Mouse (Mus musculus): ENCODE results near the gene Csrp2. TPM values are rescaled to one million over a fixed set of nuclear protein-coding genes. Genes with fewer than 3 reads are reported as not detected.
A peak's percentile ranks its signal among the peaks of the same experiment; 100 is the strongest.

Gene Csrp2
- polyA plus RNA-seq, 1 experiment from 2014 or later = 26.2 TPM

GRCm38 (mm10) chr10:110916666-110917344, 2.8 kb upstream of the Csrp2 start:
- Histone ChIP-seq H3K9me3 (replicated peaks) (no peaks in the 10 kb centered on the region), H3K27me3 (replicated peaks) (peaks cover 18% of the 10 kb centered on the region), H3K4me2 (no peak overlapping the region), H3K4me3 (no peak overlapping the region), H3K36me3 (no peaks in the 10 kb centered on the region), H3K4me1 (peaks cover 26% of the 10 kb centered on the region), H3K27ac (no peak overlapping the region), H3K9ac (no peak overlapping the region)
- 61% methylated on average over 11 of the region's 11 CpGs for WGBS (ENCODE audit: insufficient replicate concordance)
- no peak for ATAC-seq

- Histone ChIP-seq H3K9me3 (replicated peaks) (no peaks in the 10 kb centered on the region), H3K9ac (no peak overlapping the region), H3K4me2 (no peak overlapping the region), H3K36me3 (no peaks in the 10 kb centered on the region), H3K4me3 (no peak overlapping the region), H3K27ac (no peak overlapping the region), H3K4me1 (peaks cover 26% of the 10 kb centered on the region), H3K27me3 (replicated peaks) (peaks cover 23% of the 10 kb centered on the region)
- WGBS (ENCODE audit: insufficient replicate concordance) = 83% methylated on average over 6 of the region's 6 CpGs
- ATAC-seq = no peak
Measured at GRCm38 (mm10) chr10:110917521-110917920, 2.1 kb upstream of the Csrp2 start.

- no peak overlapping the region for H3K9ac ChIP-seq
- peaks cover 26% of the 10 kb centered on the region for H3K4me1 ChIP-seq
- ATAC-seq = no peak
- H3K36me3 ChIP-seq = no peaks in the 10 kb centered on the region
- H3K27me3 ChIP-seq (replicated peaks) = peaks cover 23% of the 10 kb centered on the region
- peak overlapping the region; percentile 91 for H3K4me2 ChIP-seq
- WGBS (ENCODE audit: insufficient replicate concordance) = 16% methylated on average over 26 of the region's 26 CpGs
- no peaks in the 10 kb centered on the region for H3K9me3 ChIP-seq (replicated peaks)
- peak overlapping the region; percentile 64 for H3K4me3 ChIP-seq
- peak overlapping the region; percentile 72; the same call in 1 of the 2 replicates for H3K27ac ChIP-seq
Measured at GRCm38 (mm10) chr10:110918414-110919391, 886 bp upstream of the Csrp2 start.

- 4% methylated on average over 15 of the region's 15 CpGs for WGBS (ENCODE audit: insufficient replicate concordance)
- peak overlapping the region; percentile 64 for H3K4me3 ChIP-seq
- no peaks in the 10 kb centered on the region for H3K9me3 ChIP-seq (replicated peaks)
- peak overlapping the region; percentile 91 for H3K4me2 ChIP-seq
- peak overlapping the region; percentile 70 for H3K9ac ChIP-seq
- peaks cover 26% of the 10 kb centered on the region for H3K4me1 ChIP-seq
- peaks cover 23% of the 10 kb centered on the region for H3K27me3 ChIP-seq (replicated peaks)
- ATAC-seq = peak; percentile 67
- H3K27ac ChIP-seq = peak overlapping the region; percentile 16
- H3K36me3 ChIP-seq = no peaks in the 10 kb centered on the region
Measured at GRCm38 (mm10) chr10:110920368-110920950, 870 bp downstream of the Csrp2 start.

GRCm38 (mm10) chr10:110921890-110922289, 2.3 kb downstream of the Csrp2 start:
- whole genome bisulfite sequencing (ENCODE audit: insufficient replicate concordance) = 50% methylated on average over 3 of the region's 3 CpGs
- Histone ChIP-seq H3K4me1 (peaks cover 26% of the 10 kb centered on the region), H3K4me2 (peak overlapping the region; percentile 10; the same call in 1 of the 2 replicates), H3K27me3 (replicated peaks) (peaks cover 23% of the 10 kb centered on the region), H3K27ac (no peak overlapping the region), H3K4me3 (no peak overlapping the region), H3K9me3 (replicated peaks) (no peaks in the 10 kb centered on the region), H3K36me3 (no peaks in the 10 kb centered on the region), H3K9ac (no peak overlapping the region)
- ATAC-seq = no peak

- Histone ChIP-seq H3K4me2 (no peak overlapping the region), H3K36me3 (no peaks in the 10 kb centered on the region), H3K27me3 (replicated peaks) (peaks cover 23% of the 10 kb centered on the region), H3K9ac (no peak overlapping the region), H3K4me3 (no peak overlapping the region), H3K9me3 (replicated peaks) (no peaks in the 10 kb centered on the region), H3K27ac (no peak overlapping the region), H3K4me1 (peaks cover 26% of the 10 kb centered on the region)
- ATAC-seq = no peak
- WGBS (ENCODE audit: insufficient replicate concordance) = 63% methylated on average over 9 of the region's 9 CpGs
Measured at GRCm38 (mm10) chr10:110922612-110923011, 3.0 kb downstream of the Csrp2 start.

GRCm38 (mm10) chr10:110927491-110927890, 7.9 kb downstream of the Csrp2 start:
- H3K9me3 ChIP-seq (replicated peaks) = no peaks in the 10 kb centered on the region
- H3K4me2 ChIP-seq = no peak overlapping the region
- no peak overlapping the region for H3K27ac ChIP-seq
- WGBS (ENCODE audit: insufficient replicate concordance) = 65% methylated on average over 11 of the region's 11 CpGs
- no peak overlapping the region for H3K9ac ChIP-seq
- ATAC-seq = no peak
- no peaks in the 10 kb centered on the region for H3K36me3 ChIP-seq
- H3K4me1 ChIP-seq = peaks cover 17% of the 10 kb centered on the region; the same call in 1 of the 2 replicates
- H3K4me3 ChIP-seq = no peak overlapping the region
- H3K27me3 ChIP-seq (replicated peaks) = no peaks in the 10 kb centered on the region

GRCm38 (mm10) chr10:110929756-110930155, 10.2 kb downstream of the Csrp2 start:
- no peak for ATAC-seq
- Histone ChIP-seq H3K4me2 (no peak overlapping the region), H3K9ac (no peak overlapping the region), H3K9me3 (replicated peaks) (no peaks in the 10 kb centered on the region), H3K27ac (no peak overlapping the region), H3K27me3 (replicated peaks) (no peaks in the 10 kb centered on the region), H3K4me3 (no peak overlapping the region), H3K36me3 (no peaks in the 10 kb centered on the region), H3K4me1 (peaks cover 17% of the 10 kb centered on the region; the same call in 1 of the 2 replicates)
- 76% methylated on average over 4 of the region's 4 CpGs for WGBS (ENCODE audit: insufficient replicate concordance)

- no peaks in the 10 kb centered on the region for H3K36me3 ChIP-seq
- peak overlapping the region; percentile 39 for H3K4me2 ChIP-seq
- ATAC-seq = no peak
- peak overlapping the region; percentile 5; the same call in 1 of the 2 replicates for H3K4me3 ChIP-seq
- no peaks in the 10 kb centered on the region for H3K9me3 ChIP-seq (replicated peaks)
- H3K9ac ChIP-seq = no peak overlapping the region
- H3K27me3 ChIP-seq (replicated peaks) = no peaks in the 10 kb centered on the region
- H3K4me1 ChIP-seq = peaks cover 17% of the 10 kb centered on the region; the same call in 1 of the 2 replicates
- no peak overlapping the region for H3K27ac ChIP-seq
- WGBS (ENCODE audit: insufficient replicate concordance) = 69% methylated on average over 13 of the region's 13 CpGs
Measured at GRCm38 (mm10) chr10:110931161-110931912, 11.7 kb downstream of the Csrp2 start.

- Histone ChIP-seq H3K27ac (no peak overlapping the region), H3K36me3 (no peaks in the 10 kb centered on the region; the same call in 1 of the 2 replicates), H3K9ac (no peak overlapping the region), H3K4me1 (peaks cover 17% of the 10 kb centered on the region; the same call in 1 of the 2 replicates), H3K4me3 (peak overlapping the region; percentile 5; the same call in 1 of the 2 replicates), H3K4me2 (peak overlapping the region; percentile 39), H3K27me3 (replicated peaks) (no peaks in the 10 kb centered on the region), H3K9me3 (replicated peaks) (no peaks in the 10 kb centered on the region)
- peak; percentile 72; the same call in 1 of the 2 replicates for ATAC-seq
- WGBS (ENCODE audit: insufficient replicate concordance) = 50% methylated on average over 20 of the region's 20 CpGs
Measured at GRCm38 (mm10) chr10:110931913-110932560, 12.4 kb downstream of the Csrp2 start.

- Histone ChIP-seq H3K9me3 (replicated peaks) (no peaks in the 10 kb centered on the region), H3K36me3 (peaks cover 9% of the 10 kb centered on the region; the same call in 1 of the 2 replicates), H3K4me2 (no peak overlapping the region), H3K4me1 (peaks cover 17% of the 10 kb centered on the region; the same call in 1 of the 2 replicates), H3K27ac (no peak overlapping the region), H3K27me3 (replicated peaks) (no peaks in the 10 kb centered on the region), H3K4me3 (no peak overlapping the region), H3K9ac (no peak overlapping the region)
- WGBS (ENCODE audit: insufficient replicate concordance) = 63% methylated on average over 5 of the region's 5 CpGs
- ATAC-seq = no peak
Measured at GRCm38 (mm10) chr10:110933584-110933983, 14.0 kb downstream of the Csrp2 start.

Data from liver, embryonic 12.5 days (tissue).